Mouse (Mus musculus): Measurements from ENCODE around the gene Ddx52.

GRCm38 (mm10) chr11:83905756-83906155, 36.1 kb upstream of the Ddx52 start:
- no peak for TF ChIP-seq GATA1 (IDR thresholded peaks at IDR 0.05; ENCODE audit: borderline replicate concordance, low read length)
- TF ChIP-seq CTCF (IDR thresholded peaks at IDR 0.05; ENCODE audit: low read depth, low read length), result no peak
- no peak for TF ChIP-seq TAL1 (conservative IDR thresholded peaks at IDR 0.05; ENCODE audit: low read depth, low read length)
- no peak for TF ChIP-seq POLR2AphosphoS5 (IDR thresholded peaks at IDR 0.05; ENCODE audit: insufficient replicate concordance, low read depth, low read length)
- no peak for TF ChIP-seq GATA2 (IDR thresholded peaks at IDR 0.05; ENCODE audit: borderline replicate concordance, low read depth, low read length)

Data from G1E (cell line).